In genomic region chr4:87369626-87370234, GRCm38 (mm10) we compare ENCODE assay signal across 8 mouse cellular contexts.
DNase-seq lines count a peak whose midpoint lies in the region; ATAC-seq and TF ChIP-seq lines count a peak whose summit lies in the region.

No protein-coding gene starts in this region.

- WGBS in limb, embryonic 14.5 days, result 10% methylated on average over 14 of the region's 14 CpGs

- intact Hi-C loops in heart, postnatal 10 days (cut with DNase I), result loop anchor here (2.0 to 10.0 kb wide), 5 partner anchors 245 to 1175 kb away; no protein-coding TSS in a partner anchor

- peak overlapping the region; percentile 44; the same call in 1 of the 2 replicates for H3K9ac ChIP-seq in MEL (ENCODE audit: control insufficient read depth, low read depth, low read length, poor library complexity, severe bottlenecking)
- H3K9ac ChIP-seq in limb, embryonic 14.5 days (ENCODE audit: low read depth, low read length, severe bottlenecking), result peak overlapping the region; percentile 25; the same call in 1 of the 2 replicates

- peak overlapping the region; percentile 43 for H3K4me2 ChIP-seq in limb, embryonic 14.5 days (replicated peaks; ENCODE audit: low read depth, low read length, severe bottlenecking)

- H3K4me3 ChIP-seq in MEL (ENCODE audit: control insufficient read depth in 1 of 2, insufficient read depth in 1 of 2, low read depth in 2 of 2, low read length in 2 of 2), result peak overlapping the region; percentile 44 to 50; a peak in 3 of 4 replicates
- peak overlapping the region; percentile 10; the same call in 1 of the 2 replicates for H3K4me3 ChIP-seq in limb, embryonic 14.5 days (replicated peaks; ENCODE audit: low read length)

- no peaks in the 10 kb centered on the region; a peak in 1 of 4 replicates for H3K4me1 ChIP-seq in MEL (ENCODE audit: control insufficient read depth in 1 of 2, insufficient read depth in 2 of 2, low read length in 2 of 2)
- H3K4me1 ChIP-seq in limb, embryonic 14.5 days (ENCODE audit: control insufficient read depth, insufficient read depth, low read length), result peaks cover 22% of the 10 kb centered on the region

- no peak overlapping the region for H3K27ac ChIP-seq in MEL (ENCODE audit: control insufficient read depth, low read depth, low read length)
- no peak overlapping the region for H3K27ac ChIP-seq in limb, embryonic 14.5 days (replicated peaks; ENCODE audit: low read depth, low read length)

- ATAC-seq in cerebellum, adult (ENCODE audit: insufficient number of reproducible peaks, low FRiP score, low TSS enrichment), result no peak
- ATAC-seq in limb, embryonic 14.5 days (ENCODE audit: low FRiP score, low read depth), result no peak
- ATAC-seq in erythroid progenitor cell, adult 5-6 weeks (replicated peaks; ENCODE audit: low FRiP score, poor library complexity, severe bottlenecking), result no peak

- TF ChIP-seq RAD21 in MEL (IDR thresholded peaks at IDR 0.05; ENCODE audit: low read depth, low read length), result no peak

- no peaks in the 10 kb centered on the region for H3K9me3 ChIP-seq in MEL (replicated peaks; ENCODE audit: insufficient read depth, low read length)
- no peaks in the 10 kb centered on the region for H3K9me3 ChIP-seq in limb, embryonic 14.5 days (ENCODE audit: control insufficient read depth, low read length)

- no peaks in the 10 kb centered on the region for H3K36me3 ChIP-seq in MEL (ENCODE audit: control insufficient read depth in 1 of 2, insufficient read depth in 2 of 2, low read length in 2 of 2)
- H3K36me3 ChIP-seq in limb, embryonic 14.5 days (ENCODE audit: control insufficient read depth, insufficient read depth, low read length), result no peaks in the 10 kb centered on the region

- TF ChIP-seq CTCF in MEL (IDR thresholded peaks at IDR 0.05 in 2 of 3, conservative IDR thresholded peaks at IDR 0.05 in 1 of 3; ENCODE audit: control insufficient read depth in 1 of 3, insufficient read depth in 1 of 3, low read depth in 2 of 3, low read length in 3 of 3, poor library complexity in 1 of 3, severe bottlenecking in 1 of 3), result no peak

- H3K79me2 ChIP-seq in MEL (ENCODE audit: control insufficient read depth, insufficient read depth, low read length, poor library complexity), result no peaks in the 10 kb centered on the region

- TF ChIP-seq POLR2A in MEL (IDR thresholded peaks at IDR 0.05; ENCODE audit: control insufficient read depth in 1 of 2, insufficient read depth in 1 of 2, low read depth in 1 of 2, low read length in 2 of 2, poor library complexity in 1 of 2), result no peak
- no peak for TF ChIP-seq POLR2A in limb, embryonic 14.5 days (IDR thresholded peaks at IDR 0.05; ENCODE audit: borderline replicate concordance, extremely low read depth, insufficient read depth, insufficient read length)

- peak; percentile 50 to 62 for DNase-seq in cerebellum, postnatal 10 days
- DNase-seq in MEL (ENCODE audit: low read depth, low spot score) (peak; percentile 30), adipocyte (ENCODE audit: low spot score) (no peak)
- DNase-seq in heart, postnatal 10 days, result peak; percentile 15 to 16
- no peak for DNase-seq in limb, embryonic 14.5 days (ENCODE audit: low spot score)
- DNase-seq in retina, embryonic 14.5 days (ENCODE audit: low spot score), result peak; percentile 44

- 0 out of 4 replicates have a peak, but pooled peaks cover 0 to 1% of the 10 kb centered on the region in 2 experiments for H3K27me3 ChIP-seq in MEL (ENCODE audit: control insufficient read depth in 1 of 2, insufficient read depth in 2 of 2, low read length in 2 of 2)
- H3K27me3 ChIP-seq in limb, embryonic 14.5 days (ENCODE audit: control insufficient read depth, insufficient read depth, low read length), result peaks cover 9% of the 10 kb centered on the region; the same call in 1 of the 2 replicates

- TF ChIP-seq EP300 in MEL (IDR thresholded peaks at IDR 0.05; ENCODE audit: low read depth in 1 of 2, low read length in 2 of 2), result no peak

TF ChIP-seq in MEL, 35 proteins besides CTCF, POLR2A, EP300 and RAD21:
- TF ChIP-seq UBTF (IDR thresholded peaks at IDR 0.05; ENCODE audit: borderline replicate concordance, insufficient read depth, low read depth, low read length) (no peak), ELF1 (IDR thresholded peaks at IDR 0.05; ENCODE audit: low read depth, low read length) (peak; percentile 62; the same call in 1 of the 2 replicates), MAZ (IDR thresholded peaks at IDR 0.05; ENCODE audit: low read depth, low read length) (0 out of 2 replicates have a peak, but pooled peaks have one; percentile 43), NELFE (IDR thresholded peaks at IDR 0.05; ENCODE audit: low read depth, low read length) (no peak), GABPA (IDR thresholded peaks at IDR 0.05; ENCODE audit: low read depth, low read length) (no peak), RCOR1 (IDR thresholded peaks at IDR 0.05; ENCODE audit: low read depth, low read length) (no peak), BHLHE40 (IDR thresholded peaks at IDR 0.05; ENCODE audit: borderline replicate concordance, low read depth, low read length) (no peak)

Comparison
In these comparisons a context has a peak if more than half of its experiments do, and no peak if none do; other contexts are left out.
1. DNase-seq: peak in cerebellum, postnatal 10 days (2 of 2), MEL (single experiment), heart, postnatal 10 days (2 of 2) and retina, embryonic 14.5 days (single experiment); none in limb, embryonic 14.5 days (single experiment) and adipocyte (single experiment).